Mouse (Mus musculus): ENCODE measurements around the gene Ypel3.

DNA sequence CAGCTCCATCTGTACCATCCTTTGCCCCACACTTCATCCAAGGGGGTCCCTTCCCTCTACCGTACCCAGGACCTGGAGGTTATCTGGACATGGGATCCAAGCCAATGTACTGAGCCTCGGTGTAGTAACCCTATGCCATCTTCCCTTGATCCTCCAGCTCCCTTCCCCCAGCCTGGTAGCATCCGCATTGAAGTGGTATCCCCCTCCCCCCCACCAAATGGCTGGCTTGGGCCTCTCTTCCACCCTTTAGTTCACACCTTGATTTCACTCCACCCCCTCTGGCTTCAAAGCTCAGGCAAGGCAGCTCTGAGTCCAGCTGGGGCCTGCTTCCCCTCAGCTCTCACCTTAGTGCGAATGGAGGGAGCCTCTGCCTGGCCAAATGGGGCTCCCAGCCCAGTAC is 8.3 kb downstream of the Ypel3 start:
- TF ChIP-seq CTCF (IDR thresholded peaks at IDR 0.05; ENCODE audit: borderline replicate concordance, insufficient read depth, low read length) (no peak), POLR2A (IDR thresholded peaks at IDR 0.05; ENCODE audit: low read depth, low read length) (no peak)

All from embryonic fibroblast, embryonic 13.5 days (primary cell).